Mouse (Mus musculus) hindbrain, postnatal 0 days (tissue): ENCODE measurements around the gene Dgka. TPM values are rescaled to one million over a fixed set of nuclear protein-coding genes. Genes with fewer than 3 reads are reported as not detected.

ENCODE experiments used
- ATAC-seq: fragments of 200-750 bp; cut with Nextera tagmentation; 2 replicates; pipeline ENCODE4 v1.8.0; 2017; ENCODE audit warnings: mild to moderate bottlenecking, moderate TSS enrichment, moderate library complexity
- DNase-seq: peaks from one replicate; pipeline ENCODE4 v3.0.0-alpha.2; 2015; ENCODE audit warnings: low spot score
- H3K27ac ChIP-seq: fragments of 300-500 bp; sonication (generic); 2 replicates; pipeline ENCODE4 v1.5.1; 2014; ENCODE audit warnings: mild to moderate bottlenecking
- H3K27me3 ChIP-seq: fragments of 300-500 bp; sonication (generic); 2 replicates; pipeline ENCODE4 v1.6.1; 2014; ENCODE audit warnings: low read length, mixed read lengths; ENCODE audit not compliant: insufficient read depth
- H3K36me3 ChIP-seq: fragments of 300-500 bp; sonication (generic); 2 replicates; pipeline ENCODE4 v1.6.1; 2014; ENCODE audit warnings: low read length, mixed read lengths; ENCODE audit not compliant: insufficient read depth
- H3K4me1 ChIP-seq: fragments of 300-500 bp; sonication (generic); 2 replicates; pipeline ENCODE4 v1.6.1; 2014; ENCODE audit warnings: antibody characterized with exemption, low read length, mixed read lengths; ENCODE audit not compliant: insufficient read depth
- H3K4me2 ChIP-seq: fragments of 300-500 bp; sonication (generic); 2 replicates; pipeline ENCODE4 v1.6.1; 2014; ENCODE audit warnings: low read depth, mild to moderate bottlenecking, low read length, moderate library complexity, mixed read lengths
- H3K4me3 ChIP-seq: fragments of 300-500 bp; sonication (generic); 2 replicates; pipeline ENCODE4 v1.5.1; 2014; ENCODE audit warnings: low read length
- H3K9ac ChIP-seq: fragments of 300-500 bp; sonication (generic); replicated peaks from 2 replicates; pipeline ENCODE4 v1.6.1; 2014; ENCODE audit warnings: mild to moderate bottlenecking, low read length, moderate library complexity, mixed read lengths
- H3K9me3 ChIP-seq: fragments of 300-500 bp; sonication (generic); 2 replicates; pipeline ENCODE4 v1.6.1; 2016; ENCODE audit warnings: low read length, mixed read lengths
- CTCF ChIP-seq: IDR thresholded peaks from 2 replicates; pipeline ENCODE4 v1.5.1; 2016; ENCODE audit warnings: antibody characterized with exemption, control low read depth, low read depth
- WGBS: fragments of 180-500 bp; shearing (Covaris S2); extraction: QIAGEN DNeasy Blood & Tissue Kit; methylation state at CpG from one replicate; pipeline ENCODE4 v1.1.7; 2014; 5-methylcytosine and 5-hydroxymethylcytosine counted together
- polyA plus RNA-seq: library from polyadenylated mRNA; unstranded; fragments of >200 nt; fragmentation: Nextera tagmentation; extraction: Ambion mirVana; gene quantifications from 2 replicates; pipeline ENCODE4 v1.2.1, GENCODE M21; 2015
- total RNA-seq: library from RNA; depleted of rRNA; stranded (reverse); fragments of >200 nt; gene quantifications from 2 replicates; pipeline ENCODE4 v1.2.3, GENCODE M21; 2014

Dgka gene
- total and polyA plus RNA-seq, 2 experiments from 2014 or later: 6.2 TPM

GRCm38 (mm10) chr10:128705317-128705693 is 39.4 kb downstream of the Dgka start:
- Histone ChIP-seq H3K27ac (peak overlapping the region; percentile 58; the same call in 1 of the 2 replicates), H3K9ac (0 out of 2 replicates have a peak overlapping the region, but pooled peaks have one; percentile 24), H3K27me3 (no peaks in the 10 kb centered on the region), H3K4me2 (peak overlapping the region; percentile 96), H3K36me3 (no peaks in the 10 kb centered on the region; the same call in 1 of the 2 replicates), H3K9me3 (no peaks in the 10 kb centered on the region), H3K4me3 (peak overlapping the region; percentile 80), H3K4me1 (no peaks in the 10 kb centered on the region)
- TF ChIP-seq CTCF: no peak
- DNase-seq (peak; percentile 20), ATAC-seq (peak; percentile 36)
- 7% methylated on average over 11 of the region's 11 CpGs for WGBS

DNA sequence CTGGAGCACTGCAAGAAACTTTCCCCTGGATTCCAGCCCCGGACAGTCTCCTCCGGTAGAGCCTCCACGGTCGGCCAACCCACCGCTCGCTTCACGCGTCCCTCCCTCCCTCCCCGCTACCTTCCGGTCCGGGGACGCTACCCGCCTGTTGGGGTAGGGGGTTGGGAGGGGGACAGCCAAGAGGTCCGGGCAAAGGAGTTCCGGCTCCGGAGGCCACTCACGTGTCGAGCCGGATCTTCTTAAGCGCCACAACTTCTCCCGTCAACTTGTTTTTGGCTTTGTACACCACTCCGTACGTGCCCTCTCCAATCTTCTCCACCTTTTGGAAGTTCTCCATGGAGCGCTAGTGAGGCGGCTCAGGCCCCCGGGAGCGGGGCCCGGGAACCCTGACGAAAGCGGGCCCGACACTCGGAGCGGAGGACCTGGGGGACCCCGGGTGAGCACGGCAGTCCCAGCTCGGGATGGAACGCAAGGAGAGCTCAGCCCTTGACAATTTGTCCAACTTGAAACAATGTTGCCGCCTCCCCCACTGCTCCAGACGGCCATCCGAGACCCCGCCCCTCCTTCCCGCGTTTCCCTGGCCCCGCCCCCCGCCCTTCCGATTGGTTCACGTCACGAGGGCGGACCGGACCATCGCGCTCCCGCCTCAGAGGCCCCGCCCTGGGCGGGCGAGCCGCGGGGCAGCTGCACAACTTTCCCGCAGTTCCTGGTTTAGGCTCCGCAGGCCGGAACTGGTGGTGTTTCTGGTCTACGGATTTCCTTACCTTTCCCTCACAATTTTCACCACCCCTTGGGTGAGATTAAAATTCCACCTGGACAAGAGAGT is 40.0 kb downstream of the Dgka start, which contains the start of gene Cdk2:
Gene Cdk2, minus strand, starts transcription at position 541 of the 826 bp plus-strand sequence.
- H3K4me2 ChIP-seq: peak within 1 kb of the TSS; percentile 96
- no peaks in the 10 kb centered on the region for H3K27me3 ChIP-seq
- H3K4me1 ChIP-seq: no peaks in the 10 kb centered on the region
- H3K36me3 ChIP-seq: no peaks in the 10 kb centered on the region; the same call in 1 of the 2 replicates
- DNase-seq: peak; percentile 94
- no peak for TF ChIP-seq CTCF
- peak within 1 kb of the TSS; percentile 61 for H3K9ac ChIP-seq
- peak within 1 kb of the TSS; percentile 80 for H3K4me3 ChIP-seq
- ATAC-seq: peak; percentile 95
- WGBS: under 1% methylated on average over 58 of the region's 62 CpGs
- H3K27ac ChIP-seq: peak within 1 kb of the TSS; percentile 83
- no peaks in the 10 kb centered on the region for H3K9me3 ChIP-seq

- H3K4me2 ChIP-seq: peak within 1 kb of the TSS; percentile 96
- no peaks in the 10 kb centered on the region for H3K27me3 ChIP-seq
- DNase-seq: no peak
- no peaks in the 10 kb centered on the region for H3K9me3 ChIP-seq
- H3K36me3 ChIP-seq: no peaks in the 10 kb centered on the region; the same call in 1 of the 2 replicates
- no peaks in the 10 kb centered on the region for H3K4me1 ChIP-seq
- TF ChIP-seq CTCF: no peak
- WGBS: 26% methylated on average over 4 of the region's 4 CpGs
- ATAC-seq: no peak
- H3K27ac ChIP-seq: peak within 1 kb of the TSS; percentile 83
- peak within 1 kb of the TSS; percentile 80 for H3K4me3 ChIP-seq
- H3K9ac ChIP-seq: peak within 1 kb of the TSS; percentile 61
Observed at GRCm38 (mm10) chr10:128703895-128704294, 40.8 kb downstream of the Dgka start, which contains the start of gene Pmel. Gene Pmel (plus strand): TSS chr10:128704195.

DNA sequence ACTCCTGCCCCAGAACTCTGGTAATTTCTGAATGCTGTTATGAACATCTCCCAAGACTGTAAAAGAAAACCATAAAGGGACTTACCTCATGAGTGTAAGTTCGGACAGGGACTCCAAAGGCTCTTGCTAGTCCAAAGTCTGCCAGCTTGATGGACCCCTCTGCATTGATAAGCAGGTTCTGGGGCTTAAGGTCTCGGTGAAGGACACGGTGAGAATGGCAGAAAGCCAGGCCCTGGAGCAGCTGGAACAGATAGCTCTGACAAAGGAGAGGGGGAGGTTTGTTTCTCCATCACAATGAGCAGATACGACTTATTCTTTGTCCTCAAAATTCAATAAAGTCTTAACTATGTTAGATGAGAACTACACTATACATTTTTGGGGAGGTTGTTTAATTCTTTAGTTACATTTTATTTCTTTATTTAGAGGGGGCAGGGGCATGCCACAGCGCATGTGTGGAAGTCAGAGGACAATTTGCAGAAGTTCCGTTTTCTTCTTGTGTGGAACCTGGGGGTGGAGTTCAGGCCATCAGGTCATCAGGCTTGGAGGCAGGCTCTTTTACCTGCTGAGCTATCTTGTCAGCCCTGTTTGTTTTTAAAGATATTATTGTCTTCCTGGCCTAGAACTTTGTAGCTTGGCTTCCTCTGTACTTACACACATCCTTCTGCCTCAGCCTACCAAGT is 42.2 kb downstream of the Dgka start:
- 70% methylated on average over 6 of the region's 6 CpGs for WGBS
- Histone ChIP-seq H3K4me1 (no peaks in the 10 kb centered on the region), H3K4me2 (no peak overlapping the region), H3K4me3 (no peak overlapping the region), H3K9me3 (no peaks in the 10 kb centered on the region), H3K27ac (no peak overlapping the region), H3K9ac (no peak overlapping the region), H3K27me3 (no peaks in the 10 kb centered on the region), H3K36me3 (no peaks in the 10 kb centered on the region; the same call in 1 of the 2 replicates)
- ATAC-seq (no peak), DNase-seq (no peak)
- no peak for TF ChIP-seq CTCF

- 92% methylated on average over 5 of the region's 5 CpGs for WGBS
- no peak overlapping the region for H3K4me3 ChIP-seq
- H3K9me3 ChIP-seq: no peaks in the 10 kb centered on the region
- no peak overlapping the region for H3K27ac ChIP-seq
- no peaks in the 10 kb centered on the region; the same call in 1 of the 2 replicates for H3K36me3 ChIP-seq
- no peak for TF ChIP-seq CTCF
- H3K27me3 ChIP-seq: no peaks in the 10 kb centered on the region
- ATAC-seq: no peak
- no peak overlapping the region for H3K9ac ChIP-seq
- DNase-seq: no peak
- H3K4me2 ChIP-seq: no peak overlapping the region
- H3K4me1 ChIP-seq: no peaks in the 10 kb centered on the region
Observed at GRCm38 (mm10) chr10:128700712-128701111, 43.9 kb downstream of the Dgka start.

GRCm38 (mm10) chr10:128699611-128700010 is 45.0 kb downstream of the Dgka start:
- no peak for TF ChIP-seq CTCF
- 84% methylated on average over 11 of the region's 11 CpGs for WGBS
- Histone ChIP-seq H3K4me2 (no peak overlapping the region), H3K9ac (no peak overlapping the region), H3K36me3 (no peaks in the 10 kb centered on the region; the same call in 1 of the 2 replicates), H3K9me3 (no peaks in the 10 kb centered on the region), H3K4me3 (no peak overlapping the region), H3K4me1 (peaks cover 4% of the 10 kb centered on the region; the same call in 1 of the 2 replicates), H3K27ac (no peak overlapping the region), H3K27me3 (no peaks in the 10 kb centered on the region)
- DNase-seq (no peak), ATAC-seq (no peak)
